Mouse (Mus musculus): Measurements from ENCODE around the gene Cd300lf. TPM values are rescaled to one million over a fixed set of nuclear protein-coding genes. Genes with fewer than 3 reads are reported as not detected.

The Cd300lf gene
- polyA plus RNA-seq, 1 experiment from 2014 or later: 0.85 TPM

Other genes starting within 250 kb of the Cd300lf start
- gene Cd300a, start 244.0 kb downstream of the Cd300lf start, polyA plus RNA-seq (2015; fragmentation: Nextera tagmentation; extraction: Ambion mirVana): 1.2 and 2.2 TPM in 2 replicates
- gene Cd300lb, start 199.6 kb downstream of the Cd300lf start, polyA plus RNA-seq (2015; fragmentation: Nextera tagmentation; extraction: Ambion mirVana): 0.27 and 0.43 TPM in 2 replicates
- not detected in 2 replicates for gene Cd300c, start 164.8 kb downstream of the Cd300lf start, polyA plus RNA-seq (2015; fragmentation: Nextera tagmentation; extraction: Ambion mirVana)
- gene Cd300ld, start 144.1 kb downstream of the Cd300lf start, polyA plus RNA-seq (2015; fragmentation: Nextera tagmentation; extraction: Ambion mirVana): 0.19 and 0.34 TPM in 2 replicates
- gene Cd300c2, start 132.1 kb downstream of the Cd300lf start, polyA plus RNA-seq (2015; fragmentation: Nextera tagmentation; extraction: Ambion mirVana): 1.9 and 2.8 TPM in 2 replicates
- gene Cd300ld2, start 117.8 kb downstream of the Cd300lf start, polyA plus RNA-seq (2015; fragmentation: Nextera tagmentation; extraction: Ambion mirVana): not detected in 2 replicates
- gene Cd300ld4, start 107.0 kb downstream of the Cd300lf start, polyA plus RNA-seq (2015; fragmentation: Nextera tagmentation; extraction: Ambion mirVana): not detected in 2 replicates
- gene Cd300ld5, start 96.2 kb downstream of the Cd300lf start, polyA plus RNA-seq (2015; fragmentation: Nextera tagmentation; extraction: Ambion mirVana): not detected in 2 replicates
- gene Cd300ld3, start 85.6 kb downstream of the Cd300lf start, polyA plus RNA-seq (2015; fragmentation: Nextera tagmentation; extraction: Ambion mirVana): not detected in 2 replicates
- gene Cd300e, start 71.8 kb downstream of the Cd300lf start, polyA plus RNA-seq (2015; fragmentation: Nextera tagmentation; extraction: Ambion mirVana): 0.06 and 0.28 TPM in 2 replicates
- gene Rab37, start 42.6 kb downstream of the Cd300lf start, polyA plus RNA-seq (2015; fragmentation: Nextera tagmentation; extraction: Ambion mirVana): 3.6 and 3.7 TPM in 2 replicates
- gene Slc9a3r1, start 29.3 kb upstream of the Cd300lf start, polyA plus RNA-seq (2015; fragmentation: Nextera tagmentation; extraction: Ambion mirVana): 252 and 270 TPM in 2 replicates
- 9.3 and 12.2 TPM in 2 replicates for gene Tmem104, start 53.5 kb upstream of the Cd300lf start, polyA plus RNA-seq (2015; fragmentation: Nextera tagmentation; extraction: Ambion mirVana)
- gene Nat9, start 53.9 kb upstream of the Cd300lf start, polyA plus RNA-seq (2015; fragmentation: Nextera tagmentation; extraction: Ambion mirVana): 20.5 and 20.6 TPM in 2 replicates
- gene Grin2c, start 133.3 kb upstream of the Cd300lf start, polyA plus RNA-seq (2015; fragmentation: Nextera tagmentation; extraction: Ambion mirVana): 0.05 and 0.09 TPM in 2 replicates
- gene Fdxr, start 143.1 kb upstream of the Cd300lf start, polyA plus RNA-seq (2015; fragmentation: Nextera tagmentation; extraction: Ambion mirVana): 17.2 and 20.8 TPM in 2 replicates
- gene Fads6, start 163.7 kb upstream of the Cd300lf start, polyA plus RNA-seq (2015; fragmentation: Nextera tagmentation; extraction: Ambion mirVana): 1.5 and 1.7 TPM in 2 replicates
- not detected in 2 replicates for gene Otop2, start 173.2 kb upstream of the Cd300lf start, polyA plus RNA-seq (2015; fragmentation: Nextera tagmentation; extraction: Ambion mirVana)
- 0.08 TPM in 1 of 2 replicates, not detected in the other for gene Ush1g, start 188.0 kb upstream of the Cd300lf start, polyA plus RNA-seq (2015; fragmentation: Nextera tagmentation; extraction: Ambion mirVana)
- 0.77 and 1.2 TPM in 2 replicates for gene Otop3, start 200.7 kb upstream of the Cd300lf start, polyA plus RNA-seq (2015; fragmentation: Nextera tagmentation; extraction: Ambion mirVana)
- gene Hid1, start 233.8 kb upstream of the Cd300lf start, polyA plus RNA-seq (2015; fragmentation: Nextera tagmentation; extraction: Ambion mirVana): 17.1 and 22.7 TPM in 2 replicates
- 7.5 and 8.0 TPM in 2 replicates for gene Cdr2l, start 247.9 kb upstream of the Cd300lf start, polyA plus RNA-seq (2015; fragmentation: Nextera tagmentation; extraction: Ambion mirVana)

All from intestine, embryonic 15.5 days (tissue).